Mouse (Mus musculus) embryonic fibroblast, embryonic 13.5 days (primary cell): ENCODE measurements around the gene Ffar2. TPM values are rescaled to one million over a fixed set of nuclear protein-coding genes. Genes with fewer than 3 reads are reported as not detected.

Experiments used
- H3K27ac ChIP-seq: 2 replicates; pipeline ENCODE4 v1.5.1; 2012; ENCODE audit warnings: low read length, control low read depth, inconsistent platforms; ENCODE audit not compliant: insufficient read depth
- H3K4me1 ChIP-seq: 2 replicates; pipeline ENCODE4 v1.6.1; 2011; ENCODE audit warnings: low read length; ENCODE audit not compliant: control insufficient read depth, insufficient read depth
- H3K4me3 ChIP-seq: 2 replicates; pipeline ENCODE4 v1.5.1; 2011; ENCODE audit warnings: mild to moderate bottlenecking, control low read depth, low read length; ENCODE audit not compliant: insufficient read depth
- CTCF ChIP-seq: IDR thresholded peaks from 2 replicates; pipeline ENCODE4 v1.5.1; 2011; ENCODE audit warnings: mild to moderate bottlenecking, control low read depth, low read length, moderate library complexity, borderline replicate concordance; ENCODE audit not compliant: insufficient read depth
- POLR2A ChIP-seq: IDR thresholded peaks from 2 replicates; pipeline ENCODE4 v1.6.1; 2011; ENCODE audit warnings: low read depth, mild to moderate bottlenecking, control low read depth, low read length, moderate library complexity
- polyA plus RNA-seq: library from polyadenylated mRNA; stranded (reverse); fragments of >200 nt; gene quantifications from 2 replicates; pipeline ENCODE4 v1.2.4, GENCODE M21; 2011; ENCODE audit warnings: low read depth; ENCODE audit not compliant: missing spikeins, insufficient read length

The Ffar2 gene
- not detected in 2 replicates for polyA plus RNA-seq

GRCm38 (mm10) chr7:30823675-30824074, at the start of gene Ffar2:
TSS of gene Ffar2 (minus strand) at chr7:30823775.
- H3K4me1 ChIP-seq: no peaks in the 10 kb centered on the region
- TF ChIP-seq POLR2A: no peak
- no peak for TF ChIP-seq CTCF
- H3K4me3 ChIP-seq: no peak within 1 kb of the TSS
- H3K27ac ChIP-seq: no peak within 1 kb of the TSS

- H3K4me1 ChIP-seq: no peaks in the 10 kb centered on the region
- no peak overlapping the region for H3K27ac ChIP-seq
- H3K4me3 ChIP-seq: no peak overlapping the region
- 0 out of 2 replicates have a peak, but pooled peaks have one; percentile 19 for TF ChIP-seq CTCF
- no peak for TF ChIP-seq POLR2A
These were observed 49.5 kb upstream of the Ffar2 start for GRCm38 (mm10) chr7:30873083-30873482.

DNA sequence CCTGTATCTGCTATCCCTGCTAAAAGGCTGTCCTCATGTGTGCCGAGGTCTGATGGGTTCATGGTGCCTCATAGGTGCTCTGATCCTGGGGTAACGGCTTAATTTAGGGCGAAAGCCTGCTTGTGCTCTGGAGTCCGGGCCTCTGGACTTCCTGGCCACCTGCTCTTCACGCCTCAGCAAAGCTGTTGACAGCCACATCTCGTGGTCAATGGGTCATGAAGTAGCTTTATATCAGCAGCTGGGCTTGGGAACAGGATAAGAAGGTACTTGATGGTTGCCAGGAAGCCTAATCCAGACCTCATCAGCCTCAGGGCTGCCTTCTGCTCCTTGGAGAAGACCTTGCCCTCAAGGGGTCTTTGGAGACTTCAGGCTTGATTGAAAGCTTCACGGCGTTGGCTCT, 39.8 kb upstream of the Ffar2 start:
- TF ChIP-seq CTCF: no peak
- Histone ChIP-seq H3K4me3 (no peak overlapping the region), H3K27ac (no peak overlapping the region)

DNA sequence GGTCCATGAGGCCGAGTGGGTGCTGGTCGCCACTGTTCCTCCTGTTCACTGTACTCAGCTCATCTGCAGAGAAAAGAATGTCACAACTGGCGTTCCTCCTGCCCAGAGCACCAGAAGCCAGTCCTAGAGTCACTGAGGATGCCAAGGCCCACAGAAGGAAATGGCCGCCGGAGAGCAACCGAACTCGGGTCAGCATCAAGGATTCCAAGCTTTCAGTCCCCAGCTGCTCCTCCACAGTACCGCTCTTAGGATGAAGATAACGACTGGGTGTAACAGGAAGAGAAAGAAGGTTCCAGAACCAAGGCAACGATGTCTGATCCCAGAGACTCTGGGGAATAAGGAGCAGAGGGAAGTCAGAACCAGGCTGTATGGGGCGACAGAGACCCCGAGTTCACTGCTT, 37.9 kb upstream of the Ffar2 start, which contains the start of gene Ffar1:
Gene Ffar1, minus strand, starts transcription at position 101 of the 400 bp plus-strand sequence.
- Histone ChIP-seq H3K27ac (no peak within 1 kb of the TSS), H3K4me3 (no peak within 1 kb of the TSS), H3K4me1 (no peaks in the 10 kb centered on the region)
- TF ChIP-seq POLR2A (no peak), CTCF (no peak)

More for the DNA sequence above, 39.8 kb upstream of the Ffar2 start:
- no peaks in the 10 kb centered on the region for H3K4me1 ChIP-seq

DNA sequence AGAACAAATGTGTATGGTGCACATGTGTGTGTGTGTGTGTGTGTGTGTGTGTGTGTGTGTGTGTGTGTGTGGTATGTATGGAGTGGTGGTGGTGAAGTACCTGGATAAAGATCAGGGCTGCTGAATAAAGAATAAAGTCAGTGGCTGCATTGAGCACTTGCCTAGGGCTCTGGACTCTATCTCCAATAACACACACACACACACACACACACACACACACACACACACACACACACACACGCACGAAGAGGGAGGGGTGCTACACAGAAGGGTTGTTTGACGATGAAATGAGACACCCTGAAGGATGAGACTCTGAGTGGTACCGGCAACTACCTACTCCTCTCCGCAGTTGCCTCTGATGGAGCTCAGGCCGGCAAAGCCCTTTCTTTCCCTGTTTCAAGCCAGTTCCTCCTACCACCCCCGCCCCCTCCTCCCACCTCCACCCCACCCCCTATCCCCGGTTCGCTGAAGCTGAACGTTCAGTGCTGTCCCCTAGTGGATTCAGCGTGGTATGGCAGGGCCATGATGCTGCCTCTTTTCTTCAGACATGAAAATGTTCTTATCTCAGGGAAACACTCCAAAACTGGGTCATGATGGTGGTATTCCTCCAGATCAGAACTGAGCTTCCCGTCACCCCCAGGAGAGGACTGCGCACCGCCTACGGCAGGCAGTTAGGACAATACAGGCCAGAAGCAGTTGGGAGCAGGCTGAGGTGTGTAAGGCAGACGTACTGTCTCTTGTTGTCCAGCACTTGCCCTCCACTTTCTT, 36.2 kb upstream of the Ffar2 start:
- Histone ChIP-seq H3K4me3 (no peak overlapping the region), H3K27ac (no peak overlapping the region), H3K4me1 (no peaks in the 10 kb centered on the region)
- TF ChIP-seq CTCF (peak; percentile 70; the same call in 1 of the 2 replicates), POLR2A (no peak)

DNA sequence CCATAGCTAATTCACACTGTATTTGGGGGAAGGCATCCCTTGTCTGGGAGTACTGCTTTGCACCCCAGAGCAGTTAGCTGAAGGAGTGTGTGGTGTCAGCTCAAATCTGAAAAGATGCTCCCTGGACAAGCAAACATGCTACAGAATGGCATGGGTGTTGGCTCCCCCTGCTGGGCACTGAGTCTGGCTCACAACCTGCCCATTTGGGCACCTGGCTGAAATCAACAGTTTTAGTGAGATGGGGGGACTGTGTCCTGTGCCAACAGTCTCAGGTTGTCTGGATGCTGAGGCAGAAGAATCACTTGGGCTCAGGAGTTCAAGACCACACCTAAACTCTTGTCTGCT, 35.7 kb upstream of the Ffar2 start:
- H3K27ac ChIP-seq: no peak overlapping the region
- no peak overlapping the region for H3K4me3 ChIP-seq
- TF ChIP-seq CTCF: peak; percentile 77
- TF ChIP-seq POLR2A: no peak

DNA sequence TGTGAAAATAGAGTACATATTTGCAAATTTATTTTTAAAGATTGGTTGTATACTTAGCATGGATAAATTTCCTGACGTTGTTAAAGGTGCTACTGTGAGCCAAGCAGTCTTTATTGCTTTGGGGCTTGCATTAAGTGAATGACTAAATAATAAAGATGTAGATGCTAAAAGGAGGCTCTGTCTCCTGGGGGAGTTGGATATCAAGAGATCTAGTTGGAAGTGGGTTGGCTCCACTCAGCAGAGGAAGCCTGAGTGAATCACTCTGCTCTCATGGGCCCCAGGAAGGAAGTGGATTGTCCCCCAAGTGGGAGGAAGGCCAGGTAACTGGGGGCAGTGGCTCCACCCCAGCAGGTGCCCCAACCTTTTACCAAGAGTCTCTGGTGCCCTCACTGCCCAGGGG, 34.2 kb upstream of the Ffar2 start:
- no peak overlapping the region for H3K27ac ChIP-seq
- H3K4me3 ChIP-seq: no peak overlapping the region
- no peaks in the 10 kb centered on the region for H3K4me1 ChIP-seq
- no peak for TF ChIP-seq CTCF
- no peak for TF ChIP-seq POLR2A

More for the DNA sequence above, 35.7 kb upstream of the Ffar2 start:
- H3K4me1 ChIP-seq: no peaks in the 10 kb centered on the region

- no peak for TF ChIP-seq CTCF
- TF ChIP-seq POLR2A: no peak
- Histone ChIP-seq H3K4me3 (no peak within 1 kb of the TSS), H3K4me1 (no peaks in the 10 kb centered on the region), H3K27ac (no peak within 1 kb of the TSS)
These were observed 32.5 kb upstream of the Ffar2 start, which contains the start of gene Ffar3 for GRCm38 (mm10) chr7:30856078-30856477. TSS of gene Ffar3 (minus strand) at chr7:30856178.

- Histone ChIP-seq H3K4me1 (no peaks in the 10 kb centered on the region), H3K27ac (no peak overlapping the region), H3K4me3 (no peak overlapping the region)
- TF ChIP-seq POLR2A (no peak), CTCF (no peak)
These were observed 27.8 kb upstream of the Ffar2 start for GRCm38 (mm10) chr7:30851421-30851820.

DNA sequence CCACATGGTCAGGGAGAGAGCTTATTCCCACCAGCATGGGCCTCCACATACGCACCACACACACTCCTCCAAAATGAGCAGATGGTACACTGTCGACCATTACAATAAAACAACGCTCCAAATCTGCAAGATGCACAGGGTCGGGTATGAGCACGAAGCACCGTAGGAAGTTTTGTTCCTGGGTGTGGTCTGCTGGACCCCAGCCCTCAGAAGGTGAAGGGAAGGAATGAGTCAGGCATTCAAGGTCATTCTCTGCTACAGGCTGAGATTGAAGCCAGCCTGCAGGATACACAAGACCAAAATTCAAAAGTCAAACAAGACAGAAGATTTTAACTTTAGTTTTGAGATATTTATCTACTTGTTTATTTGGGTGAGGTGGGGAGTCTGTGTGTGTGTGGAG, 24.4 kb upstream of the Ffar2 start:
- no peak for TF ChIP-seq CTCF
- no peak for TF ChIP-seq POLR2A
- Histone ChIP-seq H3K4me3 (no peak overlapping the region), H3K27ac (no peak overlapping the region), H3K4me1 (no peaks in the 10 kb centered on the region)
